Mouse (Mus musculus) gastrocnemius, postnatal 25 days (tissue): Measurements from ENCODE around the gene Setd2. TPM values are rescaled to one million over a fixed set of nuclear protein-coding genes. Genes with fewer than 3 reads are reported as not detected.

ENCODE experiments used
- DNase-seq: peaks from one replicate; pipeline ENCODE4 v3.0.0; 2022
- total RNA-seq, 2 experiments: library from RNA; stranded (reverse); gene quantifications; 1 replicate in 1 of 2; 2 replicates in 1 of 2; pipeline ENCODE4 v1.2.3; 2021

Setd2 gene
- total RNA-seq, 2 experiments from 2014 or later, result 25.7 to 28.2 TPM

DNA sequence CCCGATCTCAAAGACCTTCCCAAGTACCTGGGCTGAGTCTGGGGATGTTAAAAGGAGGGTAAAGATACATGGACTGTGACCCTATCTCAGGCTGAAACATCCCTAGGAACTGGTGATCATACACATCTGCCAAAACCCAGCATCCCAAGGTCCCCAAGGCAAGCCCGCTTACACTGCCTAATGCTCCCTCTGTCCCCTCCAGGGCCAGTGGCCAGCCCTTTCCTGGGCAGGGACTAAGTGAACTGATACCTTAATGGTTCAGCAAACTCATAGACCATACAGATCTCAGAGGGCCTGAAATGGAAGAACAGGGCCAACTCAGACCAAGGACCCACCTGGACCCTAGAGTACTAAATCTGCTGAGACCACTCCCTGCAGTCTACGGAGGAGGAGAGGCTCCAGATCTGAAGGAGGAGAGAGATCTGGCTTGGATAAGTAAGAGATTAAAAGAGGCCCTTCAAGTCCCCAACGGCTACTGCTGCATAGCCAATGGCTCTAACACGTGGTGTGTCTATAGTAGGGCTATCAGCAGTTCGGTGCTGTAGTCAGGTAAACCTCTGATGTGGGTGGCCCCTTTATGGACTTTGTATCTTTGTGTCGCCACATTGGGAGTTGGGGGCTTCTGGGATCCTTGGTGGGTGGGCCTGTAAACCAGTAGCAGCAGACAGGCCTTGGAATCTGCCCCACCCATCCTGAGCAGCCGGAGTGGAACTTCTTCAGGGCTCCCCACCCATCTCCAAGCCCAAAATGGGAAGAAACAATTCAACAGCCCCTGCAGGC lies 91.2 kb downstream of the Setd2 start:
- DNase-seq, result no peak

- peak; percentile 88 for DNase-seq
Observed at GRCm38 (mm10) chr9:110624361-110625166, 92.2 kb downstream of the Setd2 start, which contains the start of gene Nradd. Nradd (minus strand) TSS chr9:110624452.

- DNase-seq, result no peak
Observed at GRCm38 (mm10) chr9:110625350-110625908, 93.0 kb downstream of the Setd2 start.

DNA sequence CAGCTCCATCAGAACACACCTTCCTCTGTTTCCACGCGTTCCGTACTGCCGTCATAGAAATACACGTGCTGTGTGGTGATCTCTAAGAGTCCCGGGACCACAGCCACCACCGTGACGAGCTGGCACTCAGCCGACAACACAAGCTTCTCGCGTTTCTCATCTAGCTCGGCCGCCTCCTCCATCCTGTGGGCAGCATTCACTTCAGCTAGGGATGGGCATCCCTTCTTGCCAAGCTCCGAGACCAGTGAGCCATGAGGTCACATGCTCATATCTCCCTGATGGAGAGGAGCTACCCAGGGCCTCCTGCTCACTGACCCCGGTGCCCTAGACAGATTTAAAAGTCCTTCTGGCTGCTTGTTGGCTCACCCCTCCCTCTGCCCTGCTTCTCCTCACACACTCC lies 97.8 kb downstream of the Setd2 start:
- DNase-seq, result no peak

- no peak for DNase-seq
Observed at GRCm38 (mm10) chr9:110631191-110631590, 98.8 kb downstream of the Setd2 start.

- DNase-seq, result no peak
Observed at GRCm38 (mm10) chr9:110631651-110632275, 99.4 kb downstream of the Setd2 start.

DNA sequence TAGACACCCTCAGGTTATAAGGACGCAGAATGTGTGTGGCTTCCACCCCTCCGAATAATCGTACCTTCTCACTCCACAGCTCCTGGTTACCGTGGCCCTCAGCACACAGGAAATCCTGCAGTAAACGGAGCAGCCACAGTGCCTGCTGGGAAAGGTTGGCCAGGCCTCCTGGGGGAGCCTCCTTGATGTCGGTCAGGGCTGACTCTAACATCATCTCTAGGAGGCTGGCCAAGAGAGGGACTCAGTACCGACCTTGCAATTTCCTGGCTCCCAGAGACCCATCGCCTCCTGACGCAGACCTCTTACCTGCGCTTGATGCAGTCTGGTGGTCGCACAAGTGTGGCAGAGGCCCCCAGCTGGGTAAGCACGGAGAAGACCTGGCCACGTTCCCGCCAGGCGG lies 100.3 kb downstream of the Setd2 start:
- no peak for DNase-seq

DNA sequence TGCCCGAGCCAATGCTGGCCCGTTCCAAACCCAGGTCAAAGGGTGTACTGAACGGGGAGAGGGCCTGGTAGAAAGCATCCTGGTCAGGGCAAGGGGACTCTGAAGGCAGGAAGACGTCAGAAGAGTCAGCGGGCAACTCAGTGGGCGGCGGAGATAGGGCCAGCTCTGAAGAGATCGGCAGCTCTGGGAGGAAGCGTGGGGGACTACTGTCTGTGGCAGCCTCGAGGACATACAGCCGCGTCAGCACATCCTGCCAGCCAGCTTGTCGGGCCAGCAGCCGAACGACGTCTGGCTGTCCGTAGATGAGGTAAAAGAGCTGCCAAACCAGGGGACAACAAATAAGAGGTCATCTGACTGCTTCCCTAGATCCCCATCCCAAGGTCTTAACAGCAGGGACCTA lies 101.5 kb downstream of the Setd2 start:
- DNase-seq, result no peak

DNA sequence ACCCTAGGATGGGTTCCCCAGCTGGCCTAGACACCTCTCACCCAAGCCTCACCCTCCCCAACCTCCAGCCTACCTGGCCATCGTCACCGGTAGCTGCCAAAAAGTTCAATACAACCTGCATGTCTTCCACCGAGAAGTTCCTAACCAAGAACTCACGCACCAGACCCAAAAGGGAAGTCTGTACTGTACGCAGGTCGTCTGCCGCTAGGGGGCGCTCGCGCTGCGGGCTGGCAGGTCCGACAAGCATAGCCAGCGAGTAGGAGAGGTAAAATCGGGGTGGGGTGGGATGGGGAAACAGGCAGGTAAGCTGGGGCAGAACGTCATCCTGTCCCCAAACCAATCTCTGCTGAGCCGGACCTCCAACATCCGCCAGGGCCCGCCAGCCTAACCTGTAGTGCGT lies 102.8 kb downstream of the Setd2 start:
- peak; percentile 72 for DNase-seq

GRCm38 (mm10) chr9:110638611-110639021 lies 106.2 kb downstream of the Setd2 start:
- no peak for DNase-seq

- DNase-seq, result no peak
Observed at GRCm38 (mm10) chr9:110641006-110641405, 108.6 kb downstream of the Setd2 start.

- no peak for DNase-seq
Observed at GRCm38 (mm10) chr9:110642812-110643524, 110.6 kb downstream of the Setd2 start.

- no peak for DNase-seq
Observed at GRCm38 (mm10) chr9:110643787-110644186, 111.4 kb downstream of the Setd2 start.

DNA sequence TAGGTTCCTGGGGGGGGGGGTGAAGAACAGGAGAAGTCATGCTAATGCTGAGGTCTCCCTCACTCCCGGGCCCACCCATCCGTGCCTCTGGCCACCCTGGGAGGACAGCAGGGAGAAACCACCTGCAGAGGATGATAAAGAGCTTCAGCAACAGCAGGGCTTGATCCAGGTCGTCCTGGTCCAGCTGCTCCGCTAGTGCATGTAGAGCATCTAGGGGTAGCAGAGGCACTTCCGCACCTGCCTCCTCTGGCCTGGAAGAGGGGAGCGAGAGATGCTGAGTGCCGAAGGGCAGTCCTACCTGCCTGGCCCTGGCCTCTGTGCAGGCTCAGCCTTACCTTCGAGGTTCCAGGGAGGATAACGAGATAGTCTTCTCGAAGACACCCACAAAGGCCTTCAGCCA lies 111.9 kb downstream of the Setd2 start:
- no peak for DNase-seq

DNA sequence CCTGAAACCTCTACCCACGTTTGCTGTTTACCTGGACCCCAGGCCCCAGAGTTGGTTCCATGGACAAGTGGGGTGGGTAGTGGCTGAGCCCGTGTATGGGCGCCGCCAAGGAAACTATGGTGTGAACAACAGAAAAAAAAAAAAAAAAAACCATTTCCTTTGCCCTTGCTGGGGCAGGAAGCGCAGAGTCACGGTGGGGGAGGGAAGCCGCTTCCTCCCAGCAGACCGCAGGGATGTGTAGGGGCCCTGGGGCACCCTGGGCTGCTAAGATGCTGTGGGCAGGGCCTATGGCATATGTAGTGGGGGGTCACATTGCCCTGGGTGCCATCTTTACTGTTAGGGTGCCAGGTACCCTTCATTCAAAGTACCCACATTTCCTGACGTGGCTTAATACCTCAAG lies 112.8 kb downstream of the Setd2 start:
- peak; percentile 46 for DNase-seq

GRCm38 (mm10) chr9:110649775-110650174 lies 117.4 kb downstream of the Setd2 start:
- DNase-seq, result no peak

DNA sequence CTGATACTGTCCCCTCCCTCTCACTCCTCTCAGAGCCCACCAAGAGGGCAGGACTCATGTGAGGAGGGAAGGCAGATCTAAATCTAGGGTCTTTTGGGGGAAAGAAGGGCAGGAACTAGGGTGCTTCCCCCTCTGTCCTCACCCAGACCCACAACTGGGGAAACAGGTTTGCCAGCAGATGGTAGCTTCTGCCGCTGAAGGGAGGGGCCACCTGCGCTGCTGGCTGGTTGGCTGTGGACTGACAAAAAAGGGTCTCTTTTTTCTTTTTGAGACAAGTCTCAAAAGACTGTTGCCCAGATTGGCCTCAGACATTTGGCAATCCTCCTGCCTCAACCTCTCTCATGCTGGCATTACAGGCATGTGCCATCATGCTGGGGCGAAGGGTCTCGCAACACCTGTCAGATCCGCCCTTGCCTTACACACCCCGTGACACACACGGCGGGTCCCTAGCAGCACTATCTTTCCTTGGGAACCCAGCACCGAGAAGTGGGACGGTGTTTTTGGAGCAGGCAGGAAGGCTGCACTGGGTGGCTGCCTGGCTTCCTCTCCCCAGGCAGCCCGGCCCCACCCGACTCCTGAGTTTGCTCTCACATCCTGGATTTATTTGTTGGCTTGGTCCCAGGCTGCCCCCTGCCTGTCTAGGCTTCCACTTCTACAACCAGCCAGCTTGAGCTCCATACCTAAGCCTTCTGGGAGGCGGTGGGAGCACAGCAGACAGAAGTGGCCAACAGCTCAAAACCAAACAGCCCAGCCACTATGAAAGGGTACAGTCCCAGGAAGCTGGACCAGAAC lies 119.7 kb downstream of the Setd2 start:
- DNase-seq, result no peak

- DNase-seq, result no peak
Observed at GRCm38 (mm10) chr9:110652963-110653654, 120.7 kb downstream of the Setd2 start.

GRCm38 (mm10) chr9:110653655-110654461 lies 121.5 kb downstream of the Setd2 start, which contains the start of gene Nbeal2:
Nbeal2 (minus strand) TSS chr9:110654161.
- DNase-seq, result peak; percentile 95
